Mouse (Mus musculus) CH12.LX (cell line): ENCODE measurements around the gene Ankrd24. TPM values are rescaled to one million over a fixed set of nuclear protein-coding genes. Genes with fewer than 3 reads are reported as not detected.

ENCODE experiments used
- DNase-seq: peaks from one replicate; pipeline ENCODE4 v3.0.0-alpha.2; 2013; ENCODE audit errors: extremely low read depth
- H3K27ac ChIP-seq: 2 replicates; pipeline ENCODE4 v1.5.1; 2012; ENCODE audit warnings: low read depth, mild to moderate bottlenecking, control low read depth, moderate library complexity; ENCODE audit not compliant: insufficient read depth
- H3K27me3 ChIP-seq: replicated peaks from 2 replicates; pipeline ENCODE3; 2012; ENCODE audit warnings: inconsistent platforms
- H3K36me3 ChIP-seq, 2 experiments: replicated peaks in 1 of 2; 2 replicates each; pipeline versions ENCODE3 to v1.6.1; 2012; ENCODE audit warnings: inconsistent platforms in 1 of 2, low read length in 1 of 2, mild to moderate bottlenecking in 1 of 2, mixed read lengths in 1 of 2, moderate library complexity in 1 of 2; ENCODE audit not compliant: control insufficient read depth in 1 of 2, insufficient read depth in 1 of 2
- H3K4me1 ChIP-seq, 2 experiments: 2 replicates each; pipeline ENCODE4 v1.6.1; 2012; ENCODE audit warnings: inconsistent platforms in 1 of 2, moderate library complexity in 1 of 2; ENCODE audit not compliant: insufficient read depth in 2 of 2, control insufficient read depth in 1 of 2
- H3K4me2 ChIP-seq: 2 replicates; pipeline ENCODE4 v1.6.1; 2012; ENCODE audit warnings: low read depth, mild to moderate bottlenecking, control low read depth; ENCODE audit not compliant: poor library complexity, insufficient read depth, severe bottlenecking
- H3K4me3 ChIP-seq, 3 experiments: fragments of 150-350 bp in 1 of 3; sonication (generic) in 1 of 3; replicated peaks in 1 of 3; 2 replicates each; pipeline versions ENCODE3 to v1.5.1; 2011 to 2012; ENCODE audit warnings: low read depth in 2 of 3, low read length in 2 of 3, mild to moderate bottlenecking in 2 of 3, moderate library complexity in 2 of 3, control low read depth in 1 of 3, improper control_type of control experiment in 1 of 3, inconsistent platforms in 1 of 3, mixed read lengths in 1 of 3; ENCODE audit not compliant: poor library complexity in 1 of 3
- H3K79me2 ChIP-seq: replicated peaks from 2 replicates; pipeline ENCODE4 v1.6.1; 2012; ENCODE audit warnings: mild to moderate bottlenecking, moderate library complexity; ENCODE audit not compliant: control insufficient read depth, poor library complexity, insufficient read depth, severe bottlenecking; ENCODE audit errors: extremely low read depth
- H3K9ac ChIP-seq: 2 replicates; pipeline ENCODE4 v1.6.1; 2012; ENCODE audit warnings: low read depth, mild to moderate bottlenecking, control low read depth, moderate library complexity; ENCODE audit not compliant: insufficient read depth
- H3K9me3 ChIP-seq: replicated peaks from 2 replicates; pipeline ENCODE3; 2012; ENCODE audit warnings: low read length, inconsistent platforms, mixed read lengths
- CTCF ChIP-seq, 2 experiments: IDR thresholded peaks in 1 of 2; conservative IDR thresholded peaks in 1 of 2; 2 replicates each; pipeline ENCODE4 v1.5.1; 2011 to 2012; ENCODE audit warnings: low read depth in 2 of 2, low read length in 2 of 2, improper control_type of control experiment in 1 of 2, inconsistent platforms in 1 of 2, mild to moderate bottlenecking in 1 of 2, moderate library complexity in 1 of 2
- E2F4 ChIP-seq: IDR thresholded peaks from 2 replicates; pipeline ENCODE4 v1.6.1; 2011; ENCODE audit warnings: low read depth, low read length, improper control_type of control experiment; ENCODE audit not compliant: insufficient replicate concordance
- ELF1 ChIP-seq: IDR thresholded peaks from 2 replicates; pipeline ENCODE4 v1.6.1; 2014; ENCODE audit warnings: low read depth, mild to moderate bottlenecking, inconsistent platforms, low read length, improper control_type of control experiment
- EP300 ChIP-seq: IDR thresholded peaks from 2 replicates; pipeline ENCODE4 v1.6.1; 2011; ENCODE audit warnings: low read length, improper control_type of control experiment
- GABPA ChIP-seq: IDR thresholded peaks from 2 replicates; pipeline ENCODE4 v1.6.1; 2012; ENCODE audit warnings: low read depth, low read length, improper control_type of control experiment, inconsistent platforms; ENCODE audit not compliant: insufficient replicate concordance
- IRF4 ChIP-seq: IDR thresholded peaks from 2 replicates; pipeline ENCODE4 v1.6.1; 2014; ENCODE audit warnings: low read depth, mild to moderate bottlenecking, inconsistent platforms, low read length, improper control_type of control experiment
- JUND ChIP-seq: conservative IDR thresholded peaks from 2 replicates; pipeline ENCODE4 v1.6.1; 2011; ENCODE audit warnings: low read depth, low read length, improper control_type of control experiment
- KAT2A ChIP-seq: IDR thresholded peaks from 2 replicates; pipeline ENCODE4 v1.6.1; 2012; ENCODE audit warnings: low read length, improper control_type of control experiment, inconsistent platforms; ENCODE audit not compliant: insufficient replicate concordance
- MAZ ChIP-seq: IDR thresholded peaks from 2 replicates; pipeline ENCODE4 v1.6.1; 2012; ENCODE audit warnings: low read depth, mild to moderate bottlenecking, inconsistent platforms, low read length, improper control_type of control experiment, moderate library complexity
- MYC ChIP-seq: IDR thresholded peaks from 2 replicates; pipeline ENCODE4 v1.6.1; 2011; ENCODE audit warnings: low read depth, mild to moderate bottlenecking, improper control_type of control experiment, low read length
- NELFE ChIP-seq: IDR thresholded peaks from 2 replicates; pipeline ENCODE4 v1.6.1; 2011; ENCODE audit warnings: low read depth, low read length, improper control_type of control experiment
- NRF1 ChIP-seq: IDR thresholded peaks from 2 replicates; pipeline ENCODE4 v1.6.1; 2014; ENCODE audit warnings: low read depth, mild to moderate bottlenecking, inconsistent platforms, low read length, improper control_type of control experiment, moderate library complexity
- POLR2A ChIP-seq: IDR thresholded peaks from 2 replicates; pipeline ENCODE4 v1.6.1; 2011; ENCODE audit warnings: low read depth, mild to moderate bottlenecking, improper control_type of control experiment, low read length
- POLR2AphosphoS2 ChIP-seq: IDR thresholded peaks from 2 replicates; pipeline ENCODE4 v1.6.1; 2011; ENCODE audit warnings: low read depth, low read length, improper control_type of control experiment
- RCOR1 ChIP-seq: conservative IDR thresholded peaks from 2 replicates; pipeline ENCODE4 v1.6.1; 2012; ENCODE audit warnings: low read depth, mild to moderate bottlenecking, inconsistent platforms, low read length, improper control_type of control experiment
- SIN3A ChIP-seq: IDR thresholded peaks from 2 replicates; pipeline ENCODE4 v1.6.1; 2012; ENCODE audit warnings: low read length, improper control_type of control experiment, inconsistent platforms
- TBP ChIP-seq: conservative IDR thresholded peaks from 2 replicates; pipeline ENCODE4 v1.6.1; 2011; ENCODE audit warnings: low read depth, low read length, improper control_type of control experiment
- USF1 ChIP-seq: IDR thresholded peaks from 2 replicates; pipeline ENCODE4 v1.6.1; 2014; ENCODE audit warnings: low read depth, mild to moderate bottlenecking, inconsistent platforms, low read length, improper control_type of control experiment
- ZC3H11A ChIP-seq: IDR thresholded peaks from 2 replicates; pipeline ENCODE4 v1.6.1; 2012; ENCODE audit warnings: low read depth, mild to moderate bottlenecking, inconsistent platforms, low read length, improper control_type of control experiment
- ZNF384 ChIP-seq: IDR thresholded peaks from 2 replicates; pipeline ENCODE4 v1.6.1; 2012; ENCODE audit warnings: low read depth, low read length, improper control_type of control experiment, inconsistent platforms
- dilution Hi-C: fragments of 300-500 bp; cut with MboI; formaldehyde crosslinking; loops from 2 replicates; pipeline ENCODE4 v1.14.3; 2020; ENCODE audit warnings: low sequenced_read_pairs; ENCODE audit not compliant: extremely low pct_unique_long_range_greater_than_20kb, extremely low pct_ligation_motif_present
- in situ Hi-C: fragments of 300-500 bp; cut with MboI; formaldehyde crosslinking; loops from 3 replicates; pipeline ENCODE4 v1.14.3; 2019; ENCODE audit warnings: low sequenced_read_pairs, low pct_ligation_motif_present, low pct_unique_long_range_greater_than_20kb, mixed read lengths
- polyA plus RNA-seq: library from polyadenylated mRNA; unstranded; fragments of >175 nt; gene quantifications from 2 replicates; pipeline ENCODE4 v1.2.1, GENCODE M21; 2012; ENCODE audit warnings: low read depth; ENCODE audit not compliant: insufficient read length
- total RNA-seq, 2 experiments: library from RNA; depleted of rRNA; stranded (reverse); fragments of 300-350 nt in 1 of 2; fragments of >200 nt in 1 of 2; gene quantifications; 2 replicates each; pipeline ENCODE4 v1.2.3; 2012 to 2014

Ankrd24 gene
- 3.2 and 4.2 TPM in 2 replicates for total RNA-seq (2012; rRNA removed)
- 5.4 and 5.5 TPM in 2 replicates for total RNA-seq (2014; rRNA removed)
- polyA plus RNA-seq, result 2.4 and 3.7 TPM in 2 replicates

DNA sequence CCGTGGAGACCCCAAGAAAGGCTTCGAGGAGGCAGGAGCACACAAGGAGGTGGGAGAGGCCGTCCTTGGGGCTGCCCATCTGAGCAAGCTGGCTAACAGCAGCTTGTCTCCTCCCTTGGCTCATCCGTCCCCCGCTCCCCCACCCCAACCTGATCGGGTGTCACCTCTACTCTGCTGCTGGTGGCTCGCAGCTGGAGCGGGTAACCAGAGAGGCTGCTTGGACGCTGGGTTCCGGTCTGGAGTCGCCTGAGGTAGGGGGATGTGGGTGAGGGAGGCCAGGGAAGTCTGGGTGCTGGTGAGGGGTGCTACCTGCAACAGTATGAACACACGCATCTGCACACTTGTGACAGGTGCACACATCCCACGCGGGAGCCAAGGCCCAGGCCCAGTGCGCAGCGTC, at the start of gene Ankrd24:
TSS of gene Ankrd24 (plus strand) at position 151 of the 400 bp plus-strand sequence.
- Histone ChIP-seq H3K27ac (peak within 1 kb of the TSS; percentile 85), H3K79me2 (no peaks in the 10 kb centered on the region), H3K9me3 (no peaks in the 10 kb centered on the region), H3K9ac (peak within 1 kb of the TSS; percentile 86), H3K4me2 (peak within 1 kb of the TSS; percentile 47), H3K27me3 (peaks cover 30% of the 10 kb centered on the region), H3K4me3 (peak within 1 kb of the TSS; percentile 69 to 96 (median 78)), H3K4me1 (peaks cover 17 to 37% of the 10 kb centered on the region in 2 experiments), H3K36me3 (peaks cover 9 to 23% of the 10 kb centered on the region in 2 experiments)
- dilution Hi-C loops, result no loop called here
- in situ Hi-C loops, result no loop called here
- no peak for DNase-seq
- TF ChIP-seq POLR2AphosphoS2 (no peak), TBP (no peak), POLR2A (no peak), USF1 (no peak), MYC (no peak), ZC3H11A (no peak), RCOR1 (no peak), ZNF384 (no peak), IRF4 (no peak)

DNA sequence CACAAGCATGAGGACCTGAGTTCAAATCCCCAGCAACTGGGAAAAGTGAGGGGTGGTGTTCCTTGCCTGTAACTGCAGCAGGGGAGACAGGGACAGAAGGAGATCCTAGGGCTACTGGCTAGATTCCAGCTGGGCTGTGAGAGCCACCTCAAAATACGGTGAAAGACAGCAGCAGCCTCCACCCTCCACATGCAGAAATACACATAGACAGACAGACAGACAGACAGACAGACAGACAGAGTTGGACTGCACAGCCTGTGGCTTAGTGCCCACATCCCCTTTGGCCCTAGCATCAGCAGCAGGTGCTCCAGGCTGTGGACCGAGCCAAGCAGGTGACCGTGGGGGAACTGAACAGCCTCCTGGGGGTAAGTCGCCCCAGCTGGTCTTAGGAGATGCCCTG, 48.4 kb upstream of the Ankrd24 start:
- Histone ChIP-seq H3K9me3 (peaks cover 4% of the 10 kb centered on the region), H3K36me3 (no peaks in the 10 kb centered on the region), H3K4me1 (peaks cover 0 to 2% of the 10 kb centered on the region in 2 experiments; a peak in 1 of 4 replicates), H3K79me2 (no peaks in the 10 kb centered on the region), H3K4me2 (no peak overlapping the region), H3K27ac (no peak overlapping the region), H3K27me3 (peaks cover 100% of the 10 kb centered on the region), H3K4me3 (no peak overlapping the region), H3K9ac (no peak overlapping the region)
- in situ Hi-C loops, result no loop called here
- no peak for DNase-seq
- dilution Hi-C loops, result no loop called here
- TF ChIP-seq ZNF384 (no peak), JUND (no peak), SIN3A (no peak), E2F4 (no peak)

DNA sequence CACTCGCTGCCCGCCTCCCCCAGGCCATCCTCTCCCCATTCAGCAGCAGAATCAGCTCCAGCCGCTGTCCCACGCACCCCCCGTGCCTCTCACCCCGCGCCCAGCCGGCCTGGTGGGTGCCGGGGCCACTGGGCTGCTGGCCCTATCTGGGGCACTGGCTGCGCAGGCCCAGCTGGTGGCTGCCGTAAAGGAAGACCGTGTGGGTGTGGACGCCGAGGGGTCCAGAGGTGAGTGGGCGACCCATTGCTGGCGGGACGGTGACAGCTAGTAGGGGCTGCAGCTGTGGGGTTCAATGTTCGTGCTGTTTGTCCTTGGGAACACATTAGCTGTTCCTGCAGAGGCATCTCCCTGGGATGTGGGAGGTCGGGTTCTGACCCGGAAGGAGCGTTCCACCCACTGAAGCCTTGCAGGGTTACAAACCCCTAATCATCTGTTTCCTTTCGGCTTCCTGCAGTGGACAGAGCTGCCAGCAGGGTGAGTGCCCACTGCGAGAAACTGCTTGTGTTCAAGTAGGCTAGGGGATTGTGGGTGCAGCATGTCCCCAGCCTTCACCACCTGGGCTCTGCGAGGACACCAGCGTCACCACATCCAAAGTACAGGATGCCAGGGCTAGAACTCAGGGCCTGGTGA, 47.8 kb upstream of the Ankrd24 start:
- DNase-seq, result no peak
- no peak overlapping the region for H3K27ac ChIP-seq
- H3K9me3 ChIP-seq, result peaks cover 4% of the 10 kb centered on the region
- no peaks in the 10 kb centered on the region for H3K79me2 ChIP-seq
- H3K4me2 ChIP-seq, result no peak overlapping the region
- H3K27me3 ChIP-seq, result peaks cover 100% of the 10 kb centered on the region
- peaks cover 0 to under 1% of the 10 kb centered on the region in 2 experiments; a peak in 1 of 4 replicates for H3K4me1 ChIP-seq
- H3K36me3 ChIP-seq, result no peaks in the 10 kb centered on the region
- H3K4me3 ChIP-seq, result no peak overlapping the region
- dilution Hi-C loops, result no loop called here
- TF ChIP-seq RCOR1, result no peak
- no peak for TF ChIP-seq NRF1
- no peak for TF ChIP-seq EP300
- no peak for TF ChIP-seq CTCF (conservative IDR thresholded peaks at IDR 0.05 in 1 of 2, IDR thresholded peaks at IDR 0.05 in 1 of 2; ENCODE audit: low read depth in 2 of 2, low read length in 2 of 2)
- no peak for TF ChIP-seq MAZ
- no peak for TF ChIP-seq ELF1
- no peak for TF ChIP-seq KAT2A
- TF ChIP-seq USF1, result no peak
- no peak for TF ChIP-seq NELFE
- TF ChIP-seq E2F4, result no peak
- TF ChIP-seq GABPA, result no peak
- TF ChIP-seq POLR2AphosphoS2, result no peak
- TF ChIP-seq POLR2A, result no peak
- TF ChIP-seq, all 38 proteins: peak for 0
- no peak overlapping the region for H3K9ac ChIP-seq
- in situ Hi-C loops, result no loop called here
